Mouse (Mus musculus): Measurements from ENCODE around the gene Olfr1198. TPM values are rescaled to one million over a fixed set of nuclear protein-coding genes. Genes with fewer than 3 reads are reported as not detected.

The Olfr1198 gene
- not detected in 2 replicates for polyA plus RNA-seq (2015; fragmentation: Nextera tagmentation; extraction: Ambion mirVana)

DNA sequence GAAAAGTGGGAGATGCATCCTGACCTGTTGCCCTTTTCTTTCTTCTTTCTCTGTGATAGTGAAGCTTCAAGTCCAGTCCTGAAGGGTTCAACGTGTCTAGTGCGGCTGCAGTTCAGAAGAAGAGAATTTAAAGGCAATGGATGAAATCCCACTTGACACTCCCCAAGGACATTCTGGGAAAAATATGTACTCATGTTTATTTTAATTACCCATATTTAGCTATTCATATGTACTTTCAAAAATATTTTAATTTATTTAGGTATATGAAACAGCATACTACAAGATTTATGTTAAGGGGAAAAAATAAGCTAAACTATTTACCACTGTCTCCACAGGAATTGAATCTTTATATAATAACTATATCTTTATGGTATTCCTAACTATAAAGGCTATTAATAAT lies at the start of gene Olfr1198:
Gene Olfr1198 (minus strand): TSS at position 101 of the 400 bp plus-strand sequence.

DNA sequence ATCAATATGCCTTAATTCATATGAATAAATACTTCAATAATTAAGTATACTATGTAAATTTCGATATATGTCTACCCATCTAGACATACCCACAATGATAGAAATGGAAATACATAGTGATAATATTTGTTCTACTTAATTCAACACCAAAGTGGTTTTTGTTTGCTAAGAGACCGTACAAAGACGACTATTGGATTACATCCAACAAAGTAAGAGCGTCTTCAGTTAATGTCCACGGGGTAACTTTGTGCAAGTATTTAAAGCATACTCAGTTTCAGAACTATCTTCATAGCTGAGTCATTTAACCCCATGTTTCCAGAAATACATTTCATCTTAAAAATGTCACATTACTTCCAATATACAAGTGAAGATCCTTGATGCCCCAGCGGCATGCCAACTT lies 41.6 kb upstream of the Olfr1198 start, which contains the start of gene Olfr1201:
Gene Olfr1201 (plus strand): TSS at position 301 of the 400 bp plus-strand sequence.

DNA sequence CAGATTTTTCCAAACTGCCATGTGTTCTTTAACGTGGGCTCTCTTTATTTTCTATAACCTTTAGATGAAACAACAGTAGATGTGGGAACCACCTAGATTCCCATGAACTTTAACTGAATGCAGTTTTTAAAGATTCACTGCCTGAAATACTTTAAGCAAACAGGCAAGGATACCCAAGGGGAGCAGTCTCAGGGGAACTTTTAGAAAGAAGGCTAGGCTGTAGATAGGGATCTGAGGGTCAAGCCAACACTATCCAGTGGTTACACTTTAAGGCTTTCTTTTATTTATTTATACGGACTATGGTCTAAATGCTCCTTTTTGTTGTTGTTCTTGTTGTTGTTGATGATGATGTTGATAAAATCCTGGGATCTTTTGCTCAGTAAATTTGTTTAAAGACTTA lies 19.2 kb upstream of the Olfr1198 start, which contains the start of gene Olfr1200:
Gene Olfr1200 (minus strand): TSS at position 101 of the 400 bp plus-strand sequence.

DNA sequence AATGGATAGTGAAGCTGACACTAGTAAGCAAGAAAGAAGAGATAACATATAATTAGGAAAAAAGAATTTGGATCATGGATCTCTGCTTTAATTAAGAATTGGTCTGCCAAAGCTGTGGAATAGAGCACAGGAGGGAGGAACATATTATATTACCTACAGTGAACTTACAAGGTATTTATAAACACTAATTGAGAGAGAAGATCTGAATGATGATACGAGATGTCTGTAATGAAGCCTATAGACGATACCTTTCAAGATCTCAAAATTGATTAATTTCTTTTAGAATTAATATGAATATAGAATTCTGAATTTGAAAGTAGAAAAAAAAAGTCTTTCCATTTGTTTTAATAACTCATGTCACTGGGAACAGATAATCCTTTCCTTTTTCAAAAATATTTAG lies 9.2 kb upstream of the Olfr1198 start, which contains the start of gene Olfr1199:
Gene Olfr1199 (minus strand): TSS at position 101 of the 400 bp plus-strand sequence.

DNA sequence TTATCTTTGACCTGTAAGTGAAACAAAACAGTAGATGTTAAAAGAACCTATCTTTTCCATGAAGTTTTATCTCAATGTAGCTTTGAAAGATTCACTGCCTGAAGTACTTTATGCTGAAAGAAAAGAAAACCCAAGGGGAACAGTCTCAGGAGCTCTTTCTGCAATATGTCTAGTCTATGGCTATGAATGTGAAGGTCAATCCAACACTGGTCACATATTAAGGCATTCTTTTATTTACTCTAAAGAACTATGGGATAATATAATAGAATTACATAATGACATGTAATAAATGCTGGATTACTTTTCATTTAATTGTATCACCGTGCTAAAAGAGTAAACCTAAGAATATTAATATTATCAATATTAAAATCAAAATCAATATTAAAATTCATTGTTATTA lies 18.9 kb downstream of the Olfr1198 start, which contains the start of gene Olfr1197:
Gene Olfr1197 (minus strand): TSS at position 101 of the 400 bp plus-strand sequence.

DNA sequence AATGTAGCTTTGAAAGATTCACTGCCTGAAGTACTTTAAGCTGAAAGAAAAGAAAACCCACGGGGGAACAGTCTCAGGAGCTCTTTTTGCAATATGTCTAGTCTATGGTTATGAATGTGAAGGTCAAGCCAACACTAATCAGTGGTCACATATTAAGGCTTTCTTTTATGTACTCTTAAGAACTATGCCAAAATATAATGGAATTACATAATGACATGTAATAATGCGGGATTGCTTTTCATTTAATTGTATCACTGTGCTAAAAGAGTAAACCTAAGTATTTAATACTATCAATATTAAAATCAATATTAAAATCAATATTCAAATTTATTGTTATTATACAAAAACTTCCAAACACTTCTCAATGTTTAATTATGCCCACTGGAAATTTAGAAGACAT lies 46.7 kb downstream of the Olfr1198 start, which contains the start of gene Olfr1196:
Gene Olfr1196 (minus strand): TSS at position 101 of the 400 bp plus-strand sequence.

Other genes with a start within 250 kb of the Olfr1198 start
- not detected in 2 replicates for gene Olfr1186, start 232.8 kb downstream of the Olfr1198 start, polyA plus RNA-seq (2015; fragmentation: Nextera tagmentation; extraction: Ambion mirVana)
- not detected in 2 replicates for gene Olfr1188, start 194.4 kb downstream of the Olfr1198 start, polyA plus RNA-seq (2015; fragmentation: Nextera tagmentation; extraction: Ambion mirVana)
- not detected in 2 replicates for gene Olfr1189, start 164.9 kb downstream of the Olfr1198 start, polyA plus RNA-seq (2015; fragmentation: Nextera tagmentation; extraction: Ambion mirVana)
- gene Olfr1191-ps1, start 110.8 kb downstream of the Olfr1198 start, polyA plus RNA-seq (2015; fragmentation: Nextera tagmentation; extraction: Ambion mirVana) = not detected in 2 replicates
- gene Olfr1192-ps1, start 102.9 kb downstream of the Olfr1198 start, polyA plus RNA-seq (2015; fragmentation: Nextera tagmentation; extraction: Ambion mirVana) = not detected in 2 replicates
- not detected in 2 replicates for gene Olfr1193, start 75.7 kb downstream of the Olfr1198 start, polyA plus RNA-seq (2015; fragmentation: Nextera tagmentation; extraction: Ambion mirVana)
- gene Olfr1195, start 62.2 kb downstream of the Olfr1198 start, polyA plus RNA-seq (2015; fragmentation: Nextera tagmentation; extraction: Ambion mirVana) = not detected in 2 replicates
- not detected in 2 replicates for gene Olfr1196, start 46.8 kb downstream of the Olfr1198 start, polyA plus RNA-seq (2015; fragmentation: Nextera tagmentation; extraction: Ambion mirVana)
- gene Olfr1197, start 19.0 kb downstream of the Olfr1198 start, polyA plus RNA-seq (2015; fragmentation: Nextera tagmentation; extraction: Ambion mirVana) = not detected in 2 replicates
- gene Olfr1199, start 9.1 kb upstream of the Olfr1198 start, polyA plus RNA-seq (2015; fragmentation: Nextera tagmentation; extraction: Ambion mirVana) = not detected in 2 replicates
- not detected in 2 replicates for gene Olfr1200, start 19.1 kb upstream of the Olfr1198 start, polyA plus RNA-seq (2015; fragmentation: Nextera tagmentation; extraction: Ambion mirVana)
- gene Olfr1201, start 41.7 kb upstream of the Olfr1198 start, polyA plus RNA-seq (2015; fragmentation: Nextera tagmentation; extraction: Ambion mirVana) = not detected in 2 replicates
- gene Olfr1202, start 63.1 kb upstream of the Olfr1198 start, polyA plus RNA-seq (2015; fragmentation: Nextera tagmentation; extraction: Ambion mirVana) = not detected in 2 replicates
- gene Olfr1205, start 78.4 kb upstream of the Olfr1198 start, polyA plus RNA-seq (2015; fragmentation: Nextera tagmentation; extraction: Ambion mirVana) = not detected in 2 replicates
- not detected in 2 replicates for gene Olfr1204, start 97.9 kb upstream of the Olfr1198 start, polyA plus RNA-seq (2015; fragmentation: Nextera tagmentation; extraction: Ambion mirVana)
- gene Olfr1206, start 111.9 kb upstream of the Olfr1198 start, polyA plus RNA-seq (2015; fragmentation: Nextera tagmentation; extraction: Ambion mirVana) = not detected in 2 replicates
- gene Olfr1208, start 150.9 kb upstream of the Olfr1198 start, polyA plus RNA-seq (2015; fragmentation: Nextera tagmentation; extraction: Ambion mirVana) = not detected in 2 replicates
- not detected in 2 replicates for gene Olfr1209, start 163.8 kb upstream of the Olfr1198 start, polyA plus RNA-seq (2015; fragmentation: Nextera tagmentation; extraction: Ambion mirVana)
- not detected in 2 replicates for gene Olfr1211, start 186.7 kb upstream of the Olfr1198 start, polyA plus RNA-seq (2015; fragmentation: Nextera tagmentation; extraction: Ambion mirVana)
- gene Olfr1212, start 202.6 kb upstream of the Olfr1198 start, polyA plus RNA-seq (2015; fragmentation: Nextera tagmentation; extraction: Ambion mirVana) = not detected in 2 replicates
- not detected in 2 replicates for gene Gm13762, start 228.9 kb upstream of the Olfr1198 start, polyA plus RNA-seq (2015; fragmentation: Nextera tagmentation; extraction: Ambion mirVana)
- gene Olfr1214, start 241.3 kb upstream of the Olfr1198 start, polyA plus RNA-seq (2015; fragmentation: Nextera tagmentation; extraction: Ambion mirVana) = not detected in 2 replicates